Mouse (Mus musculus) hindbrain, embryonic 13.5 days (tissue): ENCODE data around the gene Mrpl2. TPM values are rescaled to one million over a fixed set of nuclear protein-coding genes. Genes with fewer than 3 reads are reported as not detected.

Source experiments
- ATAC-seq: fragments of 200-750 bp; cut with Nextera tagmentation; 2 replicates; pipeline ENCODE4 v1.8.0; 2017; ENCODE audit warnings: moderate TSS enrichment; ENCODE audit not compliant: low FRiP score
- H3K27ac ChIP-seq: fragments of 300-500 bp; sonication (generic); 2 replicates; pipeline ENCODE4 v1.5.1; 2015; ENCODE audit warnings: inconsistent platforms, mild to moderate bottlenecking, moderate library complexity
- H3K27me3 ChIP-seq: fragments of 300-500 bp; sonication (generic); 2 replicates; pipeline ENCODE4 v1.6.1; 2015; ENCODE audit warnings: mild to moderate bottlenecking, inconsistent platforms
- H3K36me3 ChIP-seq: fragments of 300-500 bp; sonication (generic); 2 replicates; pipeline ENCODE4 v1.6.1; 2015; ENCODE audit warnings: mild to moderate bottlenecking, inconsistent platforms
- H3K4me1 ChIP-seq: fragments of 300-500 bp; sonication (generic); replicated peaks from 2 replicates; pipeline ENCODE4 v1.6.1; 2015; ENCODE audit warnings: inconsistent platforms
- H3K4me2 ChIP-seq: fragments of 300-500 bp; sonication (generic); 2 replicates; pipeline ENCODE4 v1.6.1; 2015; ENCODE audit warnings: inconsistent platforms, mild to moderate bottlenecking, moderate library complexity
- H3K4me3 ChIP-seq: fragments of 300-500 bp; sonication (generic); 2 replicates; pipeline ENCODE4 v1.5.1; 2015; ENCODE audit warnings: mild to moderate bottlenecking, inconsistent platforms
- H3K9ac ChIP-seq: fragments of 300-500 bp; sonication (generic); 2 replicates; pipeline ENCODE4 v1.6.1; 2015; ENCODE audit warnings: mild to moderate bottlenecking, inconsistent platforms
- H3K9me3 ChIP-seq: fragments of 300-500 bp; sonication (generic); 2 replicates; pipeline ENCODE4 v1.6.1; 2016; ENCODE audit warnings: inconsistent platforms
- WGBS: fragments of 180-500 bp; shearing (Covaris S2); methylation state at CpG from one replicate; pipeline ENCODE4 v1.1.7; 2015; 5-methylcytosine and 5-hydroxymethylcytosine counted together
- polyA plus RNA-seq: library from polyadenylated mRNA; unstranded; fragments of >200 nt; fragmentation: Nextera tagmentation; extraction: Ambion mirVana; gene quantifications from 2 replicates; pipeline ENCODE4 v1.2.1, GENCODE M21; 2015

The Mrpl2 gene
- polyA plus RNA-seq, 1 experiment from 2014 or later: 75.6 TPM

GRCm38 (mm10) chr17:46699245-46699644 is 53.2 kb downstream of the Mrpl2 start:
- WGBS: 81% methylated on average over 5 of the region's 5 CpGs
- peaks cover 37% of the 10 kb centered on the region for H3K4me1 ChIP-seq
- no peaks in the 10 kb centered on the region for H3K9me3 ChIP-seq
- no peak overlapping the region for H3K9ac ChIP-seq
- no peak for ATAC-seq
- H3K4me2 ChIP-seq: no peak overlapping the region
- no peak overlapping the region for H3K4me3 ChIP-seq
- H3K27ac ChIP-seq: no peak overlapping the region
- peaks cover 32% of the 10 kb centered on the region for H3K36me3 ChIP-seq
- H3K27me3 ChIP-seq: no peaks in the 10 kb centered on the region

Other genes with a start within 250 kb of the Mrpl2 start
- gene Crip3, start 217.3 kb upstream of the Mrpl2 start, polyA plus RNA-seq: 2.4 and 3.1 TPM in 2 replicates
- gene Slc22a7, start 207.8 kb upstream of the Mrpl2 start, polyA plus RNA-seq: not detected in 2 replicates
- gene Ttbk1, start 158.6 kb upstream of the Mrpl2 start, polyA plus RNA-seq: 4.6 and 4.7 TPM in 2 replicates
- 20.4 and 21.8 TPM in 2 replicates for gene Dnph1, start 149.5 kb upstream of the Mrpl2 start, polyA plus RNA-seq
- gene Cul9, start 99.8 kb upstream of the Mrpl2 start, polyA plus RNA-seq: 17.1 and 21.6 TPM in 2 replicates
- gene Srf, start 90.1 kb upstream of the Mrpl2 start, polyA plus RNA-seq: 4.6 and 4.8 TPM in 2 replicates
- 39.9 and 40.7 TPM in 2 replicates for gene Ptk7, start 16.7 kb upstream of the Mrpl2 start, polyA plus RNA-seq
- 45.1 and 45.9 TPM in 2 replicates for gene Klc4, start 207 bp upstream of the Mrpl2 start, polyA plus RNA-seq
- gene Cul7, start 4.1 kb downstream of the Mrpl2 start, polyA plus RNA-seq: 40.0 and 41.2 TPM in 2 replicates
- 52.3 and 56.2 TPM in 2 replicates for gene Rrp36, start 28.1 kb downstream of the Mrpl2 start, polyA plus RNA-seq
- 257 and 261 TPM in 2 replicates for gene Mea1, start 32.6 kb downstream of the Mrpl2 start, polyA plus RNA-seq
- gene Klhdc3, start 34.7 kb downstream of the Mrpl2 start, polyA plus RNA-seq: 162 and 164 TPM in 2 replicates
- 78.2 and 79.7 TPM in 2 replicates for gene Ppp2r5d, start 58.9 kb downstream of the Mrpl2 start, polyA plus RNA-seq
- gene Pex6, start 65.2 kb downstream of the Mrpl2 start, polyA plus RNA-seq: 24.4 and 24.7 TPM in 2 replicates
- 0.90 and 1.5 TPM in 2 replicates for gene Gnmt, start 82.9 kb downstream of the Mrpl2 start, polyA plus RNA-seq
- gene Cnpy3, start 106.0 kb downstream of the Mrpl2 start, polyA plus RNA-seq: 66.1 and 67.1 TPM in 2 replicates
- gene Ptcra, start 117.5 kb downstream of the Mrpl2 start, polyA plus RNA-seq: 0.26 and 0.40 TPM in 2 replicates
- gene 2310039H08Rik, start 126.4 kb downstream of the Mrpl2 start, polyA plus RNA-seq: 49.4 and 58.4 TPM in 2 replicates
- gene Rpl7l1, start 136.4 kb downstream of the Mrpl2 start, polyA plus RNA-seq: 92.8 and 113 TPM in 2 replicates
- gene Bicral, start 212.3 kb downstream of the Mrpl2 start, polyA plus RNA-seq: 5.9 and 7.8 TPM in 2 replicates
- gene Tbcc, start 244.5 kb downstream of the Mrpl2 start, polyA plus RNA-seq: 58.7 and 63.7 TPM in 2 replicates